Mouse (Mus musculus) c-Kit-negative CD71-positive TER-119-positive erythroid progenitor cells, embryonic 14.5 days (primary cell): ENCODE measurements around the gene Tubb5.

Source experiments
- DNase-seq: peaks from one replicate; pipeline ENCODE4 v3.0.0-alpha.2; 2013; ENCODE audit warnings: low read depth, low spot score

Gene Tubb5

GRCm38 (mm10) chr17:35838122-35838544, at the start of gene Tubb5:
Gene Tubb5 (minus strand): TSS chr17:35838306.
- peak; percentile 89 for DNase-seq

- DNase-seq, result no peak
These were observed 49.6 kb upstream of the Tubb5 start for GRCm38 (mm10) chr17:35887725-35888124.

- DNase-seq, result no peak
These were observed 45.7 kb upstream of the Tubb5 start for GRCm38 (mm10) chr17:35883777-35884176.

GRCm38 (mm10) chr17:35882924-35883323, 44.8 kb upstream of the Tubb5 start:
- no peak for DNase-seq

- DNase-seq, result peak; percentile 82
These were observed 41.3 kb upstream of the Tubb5 start, which contains the start of gene Dhx16 for GRCm38 (mm10) chr17:35879245-35880057. Gene Dhx16 (plus strand): TSS chr17:35879819.

- no peak for DNase-seq
These were observed 36.6 kb upstream of the Tubb5 start for GRCm38 (mm10) chr17:35874721-35875120.

- DNase-seq, result peak; percentile 78
These were observed 35.8 kb upstream of the Tubb5 start for GRCm38 (mm10) chr17:35873774-35874519.

- DNase-seq, result no peak
These were observed 33.0 kb upstream of the Tubb5 start for GRCm38 (mm10) chr17:35870884-35871696.

- no peak for DNase-seq
These were observed 32.2 kb upstream of the Tubb5 start for GRCm38 (mm10) chr17:35870151-35870883.

GRCm38 (mm10) chr17:35869346-35870067, 31.4 kb upstream of the Tubb5 start:
- no peak for DNase-seq

- DNase-seq, result no peak
These were observed 30.8 kb upstream of the Tubb5 start for GRCm38 (mm10) chr17:35868961-35869345.

GRCm38 (mm10) chr17:35868165-35868820, 30.2 kb upstream of the Tubb5 start:
- DNase-seq, result no peak

- no peak for DNase-seq
These were observed 29.1 kb upstream of the Tubb5 start for GRCm38 (mm10) chr17:35866911-35867890.

GRCm38 (mm10) chr17:35866281-35866831, 28.2 kb upstream of the Tubb5 start:
- no peak for DNase-seq

GRCm38 (mm10) chr17:35865481-35866280, 27.6 kb upstream of the Tubb5 start, which contains the start of gene Ppp1r18:
Gene Ppp1r18 (plus strand): TSS chr17:35865593.
- DNase-seq, result no peak

GRCm38 (mm10) chr17:35864832-35865353, 26.8 kb upstream of the Tubb5 start:
- DNase-seq, result no peak

GRCm38 (mm10) chr17:35861198-35861857, 23.2 kb upstream of the Tubb5 start, which contains the start of gene Nrm:
Gene Nrm (plus strand): TSS chr17:35861318.
- peak; percentile 80 for DNase-seq
